Mouse (Mus musculus) megakaryocyte, adult 5-6 weeks (primary cell): ENCODE data around the gene Lst1. TPM values are rescaled to one million over a fixed set of nuclear protein-coding genes. Genes with fewer than 3 reads are reported as not detected.

Experiments used
- ATAC-seq: 2 replicates; pipeline ENCODE4 v1.8.0; 2016; ENCODE audit warnings: mild to moderate bottlenecking, inconsistent platforms; ENCODE audit not compliant: poor library complexity, severe bottlenecking
- total RNA-seq, 2 experiments: library from RNA; stranded (forward) in 1 of 2; stranded (reverse) in 1 of 2; fragments of 153-499, 151-499 nt in 1 of 2; fragments of 221-1000, 200-1000 nt in 1 of 2; gene quantifications; 2 replicates each; pipeline versions ENCODE4 v1.2.3 to v1.2.4; 2015 to 2017

The Lst1 gene
- total RNA-seq, 2 experiments from 2014 or later: 434 to 495 TPM

DNA sequence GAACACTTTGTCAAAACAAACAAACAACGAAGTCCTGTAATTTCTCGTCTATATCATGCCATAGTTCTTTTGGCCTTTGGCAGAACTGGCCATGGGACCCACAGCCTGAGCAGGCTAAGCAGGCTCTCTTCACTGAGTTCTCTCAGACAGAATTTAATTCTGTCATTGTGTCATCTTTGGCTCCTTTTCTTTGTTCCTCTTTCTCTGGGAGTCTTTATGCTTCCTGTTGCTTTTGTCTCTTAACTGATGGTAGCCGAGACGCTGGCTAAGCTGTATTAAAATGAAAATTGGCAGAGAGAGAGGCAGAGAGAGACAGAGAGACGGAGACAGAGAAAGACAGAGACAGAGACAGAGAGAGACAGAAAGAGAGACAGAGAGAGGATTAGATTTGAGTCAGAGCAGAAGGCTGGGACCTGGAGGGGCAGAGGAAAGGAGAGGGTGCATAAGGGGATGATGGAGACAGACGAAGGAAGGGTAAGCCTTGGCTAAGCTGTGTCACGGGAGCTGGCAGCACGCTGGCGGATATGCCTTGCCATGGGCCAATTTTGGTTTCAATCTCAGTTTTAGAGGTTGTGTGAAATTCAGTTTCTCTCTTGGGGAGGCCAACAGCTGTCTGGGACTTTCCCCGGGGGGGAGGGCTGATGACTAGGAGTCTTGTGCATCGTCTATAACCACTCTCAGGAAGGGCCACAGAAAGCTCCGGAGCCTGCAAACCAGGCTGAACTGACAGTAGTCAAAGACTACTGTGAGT is 21.7 kb upstream of the Lst1 start:
- ATAC-seq: peak; percentile 79

- ATAC-seq: no peak
These were observed 17.1 kb upstream of the Lst1 start for GRCm38 (mm10) chr17:35205380-35205769.

DNA sequence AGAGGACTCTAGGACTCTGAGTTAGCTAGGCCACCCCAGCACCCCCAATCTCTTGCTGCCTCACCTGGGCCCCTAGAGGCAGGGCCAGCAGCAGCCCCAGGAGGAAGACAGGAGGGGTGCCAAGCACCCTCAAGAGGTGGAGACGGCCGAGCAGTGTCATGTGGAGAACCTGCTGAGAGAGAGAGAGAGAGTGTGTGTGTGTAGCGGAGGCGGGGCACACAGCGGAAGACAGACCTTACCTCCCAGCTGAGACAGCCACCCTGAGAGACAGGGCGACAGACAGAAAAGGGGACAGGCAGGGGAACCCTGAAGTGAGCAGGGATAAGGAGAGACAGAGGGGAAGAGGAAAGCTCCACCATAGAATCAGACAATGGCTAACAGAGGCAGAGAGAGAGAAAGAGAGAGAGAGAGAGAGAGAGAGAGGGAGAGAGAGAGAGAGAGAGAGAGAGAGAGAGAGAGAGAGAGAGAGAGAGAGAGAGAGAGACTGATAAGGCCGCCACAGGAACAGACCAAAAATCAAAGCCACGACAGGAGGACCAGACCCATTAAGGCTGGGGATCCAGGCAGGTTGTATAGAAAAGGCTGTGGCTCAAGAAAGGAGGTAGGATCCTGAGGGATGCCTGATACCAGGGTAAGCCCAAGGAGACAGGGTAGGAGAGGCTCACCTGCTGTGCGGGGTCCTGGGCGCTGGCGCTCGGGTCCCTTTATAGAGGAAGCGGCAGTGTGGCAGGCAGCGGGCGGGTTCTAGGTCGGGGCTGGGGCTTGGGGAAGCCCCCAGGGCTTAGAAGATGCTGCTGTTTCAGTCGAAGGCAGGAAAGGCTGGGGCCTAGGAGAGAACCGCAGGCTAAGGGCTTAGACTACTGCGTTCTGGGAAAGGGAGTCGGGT is 16.5 kb upstream of the Lst1 start, which contains the start of gene Lta:
Lta (minus strand) TSS at position 858 of the 886 bp plus-strand sequence.
- ATAC-seq: no peak

- no peak for ATAC-seq
These were observed 14.2 kb upstream of the Lst1 start for GRCm38 (mm10) chr17:35202442-35202841.

DNA sequence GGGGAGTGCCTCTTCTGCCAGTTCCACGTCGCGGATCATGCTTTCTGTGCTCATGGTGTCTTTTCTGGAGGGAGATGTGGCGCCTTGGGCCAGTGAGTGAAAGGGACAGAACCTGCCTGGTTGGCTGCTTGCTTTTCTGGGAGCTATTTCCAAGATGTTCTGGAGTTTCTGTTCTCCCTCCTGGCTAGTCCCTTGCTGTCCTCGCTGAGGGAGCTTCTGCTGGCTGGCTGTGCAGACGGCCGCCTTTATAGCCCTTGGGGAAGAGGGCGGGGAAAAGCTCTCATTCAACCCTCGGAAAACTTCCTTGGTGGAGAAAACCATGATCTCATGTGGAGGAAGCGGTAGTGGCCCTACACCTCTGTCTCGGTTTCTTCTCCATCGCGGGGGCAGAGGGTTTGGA is 13.5 kb upstream of the Lst1 start, which contains the start of gene Tnf:
Tnf (minus strand) TSS at position 221 of the 400 bp plus-strand sequence.
- ATAC-seq: peak; percentile 68

DNA sequence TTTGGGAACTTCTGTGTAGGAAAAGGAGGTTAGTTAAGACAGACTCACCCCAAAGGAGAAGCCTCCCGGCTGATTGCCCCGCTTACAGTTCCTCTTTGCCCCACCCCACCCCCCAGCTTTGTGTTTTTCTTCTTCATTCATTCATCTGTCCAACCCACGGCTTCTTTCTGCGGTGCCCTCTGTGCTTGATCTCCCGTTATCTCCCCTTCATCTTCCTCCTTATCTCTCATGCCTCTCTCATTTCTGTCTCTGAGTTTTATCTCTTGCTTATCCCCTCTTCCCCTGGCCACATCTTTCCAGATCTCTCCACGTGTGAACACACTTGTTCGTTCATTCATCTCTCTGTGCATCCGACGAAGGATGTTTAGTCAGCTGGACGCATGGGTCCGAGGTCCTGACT is 12.9 kb upstream of the Lst1 start:
- ATAC-seq: peak; percentile 16; the same call in 1 of the 2 replicates

- peak; percentile 75 for ATAC-seq
These were observed 12.2 kb upstream of the Lst1 start for GRCm38 (mm10) chr17:35200398-35200797.

GRCm38 (mm10) chr17:35198946-35199345 is 10.7 kb upstream of the Lst1 start:
- ATAC-seq: no peak

- no peak for ATAC-seq
These were observed 9.8 kb upstream of the Lst1 start for GRCm38 (mm10) chr17:35198029-35198428.

DNA sequence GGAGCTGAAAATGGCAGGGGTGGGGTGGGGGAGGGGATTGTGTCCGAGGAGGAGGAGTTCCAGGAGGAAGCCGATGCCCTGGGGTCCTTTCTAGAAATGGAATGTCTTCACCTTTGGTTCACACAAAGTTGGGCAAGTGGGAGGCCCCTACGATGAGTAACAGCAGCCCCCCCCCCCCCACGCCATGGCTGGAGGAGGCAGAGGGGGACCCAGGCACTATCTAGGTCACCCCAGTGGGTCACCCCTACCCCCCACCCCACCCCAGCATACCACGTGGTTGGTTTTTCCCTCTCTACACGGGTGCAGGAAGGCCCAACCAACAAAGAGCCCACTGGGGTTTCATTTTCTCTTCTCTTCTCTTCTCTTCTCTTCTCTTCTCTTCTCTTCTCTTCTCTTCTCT is 8.9 kb upstream of the Lst1 start:
- no peak for ATAC-seq

- no peak for ATAC-seq
These were observed 8.0 kb upstream of the Lst1 start for GRCm38 (mm10) chr17:35196321-35196641.

DNA sequence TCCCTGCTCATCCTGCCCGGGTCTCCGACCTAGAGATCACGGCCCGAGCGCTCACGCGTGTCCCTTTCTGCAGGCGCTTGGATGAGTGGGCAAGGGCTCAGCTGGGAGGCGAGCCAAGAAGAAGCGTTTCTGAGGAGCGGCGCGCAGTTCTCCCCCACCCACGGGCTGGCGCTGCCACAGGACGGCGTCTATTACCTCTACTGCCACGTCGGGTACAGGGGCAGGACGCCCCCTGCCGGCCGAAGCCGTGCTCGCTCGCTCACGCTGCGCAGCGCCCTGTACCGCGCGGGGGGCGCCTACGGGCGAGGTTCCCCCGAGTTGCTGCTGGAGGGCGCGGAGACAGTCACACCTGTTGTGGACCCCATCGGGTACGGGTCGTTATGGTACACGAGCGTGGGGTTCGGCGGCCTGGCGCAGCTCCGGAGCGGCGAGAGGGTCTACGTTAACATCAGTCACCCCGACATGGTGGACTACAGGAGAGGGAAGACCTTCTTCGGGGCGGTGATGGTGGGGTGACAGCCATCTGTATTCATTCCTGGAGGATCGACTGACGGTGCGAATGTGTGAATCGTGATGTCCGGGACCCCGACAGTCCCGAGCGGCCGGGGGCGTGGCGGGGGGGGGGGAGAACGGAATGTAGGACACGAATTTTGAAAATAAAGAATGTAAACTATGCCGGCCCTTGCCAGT is 7.5 kb upstream of the Lst1 start:
- ATAC-seq: peak; percentile 72

GRCm38 (mm10) chr17:35194844-35195630 is 6.8 kb upstream of the Lst1 start:
- ATAC-seq: peak; percentile 24; the same call in 1 of the 2 replicates

DNA sequence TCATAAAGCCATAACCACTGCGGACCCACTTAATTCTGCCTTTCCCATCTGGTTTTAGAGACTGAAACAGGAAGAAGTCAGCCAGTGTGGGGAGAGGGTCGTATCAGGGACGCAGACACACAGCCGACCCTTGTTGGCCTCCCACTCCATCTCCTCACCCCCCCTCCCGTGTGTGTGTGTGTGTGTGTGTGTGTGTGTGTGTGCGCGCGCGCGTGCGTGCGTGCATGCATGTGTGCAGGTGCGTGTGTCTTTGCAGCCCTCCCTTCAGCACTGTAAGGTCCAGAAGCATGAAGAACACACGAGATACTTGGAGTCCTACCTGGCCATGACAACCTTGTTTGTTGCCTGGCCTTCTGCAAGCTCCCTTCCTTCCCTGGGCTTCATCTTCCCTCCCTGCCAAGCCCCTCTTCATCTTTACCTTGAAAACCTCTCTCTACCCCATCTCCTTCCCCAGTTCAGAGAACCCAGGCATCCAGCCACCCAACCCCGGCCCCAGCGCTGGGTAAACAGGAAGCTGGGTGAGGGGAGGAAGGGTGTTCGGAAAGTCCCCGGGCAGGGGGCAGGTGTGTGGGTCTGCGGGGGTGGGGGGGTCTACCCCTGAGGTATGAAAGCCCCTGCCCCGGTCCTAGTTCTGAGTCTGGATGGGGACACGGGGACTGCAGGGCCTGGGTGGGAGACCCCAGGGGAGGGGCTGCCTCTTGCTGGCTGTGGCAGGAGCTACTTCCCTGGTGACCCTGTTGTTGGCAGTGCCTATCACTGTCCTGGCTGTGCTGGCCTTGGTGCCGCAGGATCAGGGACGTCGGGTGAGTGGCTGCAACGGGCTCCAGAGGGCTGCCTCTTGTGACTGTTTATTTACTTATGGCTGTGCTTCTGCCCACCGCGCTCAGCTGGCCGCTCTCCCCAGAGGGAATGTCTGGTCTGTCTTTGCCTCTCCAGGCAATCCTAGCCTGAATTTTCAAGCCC is 5.9 kb upstream of the Lst1 start, which contains the start of gene Ltb:
Ltb (plus strand) TSS at position 559 of the 963 bp plus-strand sequence.
- ATAC-seq: no peak

DNA sequence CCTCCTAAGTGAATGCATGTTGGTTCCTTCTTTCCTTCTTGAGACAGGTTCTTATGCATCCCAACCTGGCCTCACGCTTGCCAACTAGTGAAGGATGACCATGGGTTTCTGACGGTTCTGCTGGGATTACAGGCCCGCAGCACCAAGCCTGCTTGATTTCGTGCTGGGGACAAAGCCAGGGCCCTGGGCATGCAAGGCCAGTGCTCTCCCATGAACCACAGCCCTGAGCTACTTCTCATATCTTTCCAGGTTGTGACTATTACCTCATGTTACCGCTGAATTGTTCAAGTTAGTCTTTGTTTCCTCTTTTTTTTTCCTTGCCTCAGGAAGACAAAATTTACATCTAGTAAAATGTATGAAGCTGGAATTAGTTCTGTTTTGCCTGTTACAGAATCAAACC is 4.7 kb upstream of the Lst1 start:
- peak; percentile 52 for ATAC-seq

DNA sequence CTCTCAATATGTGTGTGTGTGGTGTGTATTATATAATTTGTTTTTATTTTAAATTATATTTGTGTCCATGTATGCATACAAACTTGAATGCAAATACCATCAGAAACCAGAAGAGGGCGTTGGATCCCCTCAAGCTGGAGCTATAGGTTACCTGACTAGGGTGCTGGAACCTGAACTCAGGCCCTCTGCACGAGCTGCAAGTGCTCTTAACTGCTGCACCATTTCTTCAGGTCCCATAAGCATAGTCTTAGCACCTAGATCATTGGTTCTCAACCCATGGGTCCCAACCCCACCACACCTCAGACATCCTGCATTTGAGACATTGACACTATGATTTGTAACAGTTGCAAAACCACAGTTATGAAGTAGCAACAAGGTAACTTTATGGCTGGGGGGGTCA is 3.5 kb upstream of the Lst1 start:
- ATAC-seq: no peak

DNA sequence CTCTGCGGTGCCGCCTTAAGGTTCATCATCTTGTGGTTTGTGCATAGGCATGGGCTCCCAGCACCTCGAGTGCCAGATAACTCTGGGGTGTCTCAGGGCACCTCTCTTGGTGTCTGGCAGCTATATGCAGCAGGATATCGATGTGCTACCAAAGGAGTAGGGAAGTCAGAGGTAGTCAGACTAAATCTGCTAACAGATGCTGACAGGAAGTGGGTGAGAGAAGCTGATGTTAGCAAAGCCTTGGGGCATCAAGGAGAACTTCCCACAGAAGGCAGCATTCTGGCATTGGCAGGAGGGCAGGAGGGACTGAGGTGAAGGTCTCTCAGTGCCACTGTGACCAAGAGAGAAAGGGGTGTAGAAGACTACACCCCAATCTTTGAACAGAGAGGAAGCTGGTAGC is 1.9 kb upstream of the Lst1 start:
- ATAC-seq: no peak

- peak; percentile 15; the same call in 1 of the 2 replicates for ATAC-seq
These were observed 947 bp upstream of the Lst1 start for GRCm38 (mm10) chr17:35189186-35189585.

GRCm38 (mm10) chr17:35187345-35187744 is 894 bp downstream of the Lst1 start:
- no peak for ATAC-seq
